26 mouse cellular contexts compared by ENCODE assay signal in genomic region chr10:53568531-53568930, GRCm38 (mm10). TPM values are rescaled to one million over a fixed set of nuclear protein-coding genes. Genes with fewer than 3 reads are reported as not detected.
DNase-seq lines count a peak whose midpoint lies in the region; ATAC-seq and TF ChIP-seq lines count a peak whose summit lies in the region.
"Had no signal": no experiment of that assay in that cellular context is flagged by ENCODE, and none has a peak within 500 bp of the region (broad histone marks: within the 10 kb centered on the region; RNA-seq: fewer than 3 reads in every experiment).

No protein-coding gene starts in this region.

- no peak overlapping the region for H3K27ac ChIP-seq in kidney, embryonic 16.5 days (ENCODE audit: low read length)
- no peak overlapping the region for H3K27ac ChIP-seq in lung, postnatal 0 days (ENCODE audit: low read length)
- no peak overlapping the region for H3K27ac ChIP-seq in intestine, embryonic 15.5 days
- H3K27ac ChIP-seq in stomach, postnatal 0 days (replicated peaks), result no peak overlapping the region
- H3K27ac ChIP-seq: embryonic facial prominence, embryonic 15.5 days; forebrain, embryonic 15.5 days; heart, adult 2 months; heart, embryonic 13.5 days; hindbrain, embryonic 12.5 days; left cerebral cortex, adult 2 months; limb, embryonic 15.5 days; midbrain, embryonic 15.5 days; neural tube, embryonic 13.5 days had no signal

- no peak for TF ChIP-seq EP300 in lung, postnatal 0 days (IDR thresholded peaks at IDR 0.05)
- TF ChIP-seq EP300 in stomach, postnatal 0 days (optimal IDR thresholded peaks at IDR 0.05), result no peak

- H3K9me3 ChIP-seq in kidney, embryonic 16.5 days (ENCODE audit: low read length), result no peaks in the 10 kb centered on the region
- no peaks in the 10 kb centered on the region for H3K9me3 ChIP-seq in lung, postnatal 0 days (ENCODE audit: low read length)
- H3K9me3 ChIP-seq in intestine, embryonic 15.5 days, result no peaks in the 10 kb centered on the region
- H3K9me3 ChIP-seq in stomach, postnatal 0 days (ENCODE audit: control insufficient read depth, low read length), result no peaks in the 10 kb centered on the region
- H3K9me3 ChIP-seq: embryonic facial prominence, embryonic 15.5 days; forebrain, embryonic 15.5 days; heart, embryonic 13.5 days; hindbrain, embryonic 12.5 days; limb, embryonic 15.5 days; midbrain, embryonic 15.5 days; neural tube, embryonic 13.5 days had no signal

- no peak overlapping the region for H3K4me3 ChIP-seq in kidney, embryonic 16.5 days (ENCODE audit: low read length)
- no peak overlapping the region for H3K4me3 ChIP-seq in lung, postnatal 0 days (ENCODE audit: low read depth, low read length)
- H3K4me3 ChIP-seq in intestine, embryonic 15.5 days (replicated peaks), result no peak overlapping the region
- H3K4me3 ChIP-seq in stomach, postnatal 0 days (ENCODE audit: low read depth, low read length), result no peak overlapping the region
- H3K4me3 ChIP-seq: embryonic facial prominence, embryonic 15.5 days; forebrain, embryonic 15.5 days; heart, adult 2 months; heart, embryonic 13.5 days; hindbrain, embryonic 12.5 days; left cerebral cortex, adult 2 months; limb, embryonic 15.5 days; midbrain, embryonic 15.5 days; myocyte; neural tube, embryonic 13.5 days had no signal

- DNase-seq in kidney, adult 9 months, result peak; percentile 20
- peak; percentile 10 for DNase-seq in lung, postnatal 0 days (ENCODE audit: low spot score)
- DNase-seq in lung, postnatal 14 days, result no peak
- DNase-seq in stomach, postnatal 0 days (ENCODE audit: low spot score), result no peak
- no peak for DNase-seq in gastrocnemius, adult 8-10 months (ENCODE audit: low spot score in 2 of 2)
- DNase-seq: adrenal gland, postnatal 10 days; cerebellum, adult 2 months; cerebellum, postnatal 36 days; embryo, embryonic 11 days; gastrocnemius, postnatal 25 days; heart, adult 2 months; left cerebral cortex, postnatal 4 days; right cerebral cortex, adult 18-20 months; right cerebral cortex, postnatal 4 days; thymus, postnatal 36 days had no signal

- H3K9ac ChIP-seq in kidney, embryonic 16.5 days (replicated peaks; ENCODE audit: low read length), result no peak overlapping the region
- no peak overlapping the region for H3K9ac ChIP-seq in lung, postnatal 0 days (replicated peaks; ENCODE audit: low read depth)
- no peak overlapping the region for H3K9ac ChIP-seq in intestine, embryonic 15.5 days
- no peak overlapping the region for H3K9ac ChIP-seq in stomach, postnatal 0 days (ENCODE audit: low read length)
- H3K9ac ChIP-seq: embryonic facial prominence, embryonic 15.5 days; forebrain, embryonic 15.5 days; heart, embryonic 13.5 days; hindbrain, embryonic 12.5 days; limb, embryonic 15.5 days; midbrain, embryonic 15.5 days; neural tube, embryonic 13.5 days had no signal

- H3K4me2 ChIP-seq in kidney, embryonic 16.5 days (replicated peaks; ENCODE audit: low read depth, low read length), result no peak overlapping the region
- no peak overlapping the region for H3K4me2 ChIP-seq in lung, postnatal 0 days (replicated peaks; ENCODE audit: low read depth, low read length)
- no peak overlapping the region for H3K4me2 ChIP-seq in intestine, embryonic 15.5 days (replicated peaks)
- no peak overlapping the region for H3K4me2 ChIP-seq in stomach, postnatal 0 days (replicated peaks; ENCODE audit: low read depth)
- H3K4me2 ChIP-seq: embryonic facial prominence, embryonic 15.5 days; forebrain, embryonic 15.5 days; heart, embryonic 13.5 days; hindbrain, embryonic 12.5 days; limb, embryonic 15.5 days; midbrain, embryonic 15.5 days; neural tube, embryonic 13.5 days had no signal

- H3K36me3 ChIP-seq in kidney, embryonic 16.5 days (ENCODE audit: insufficient read depth, low read length), result no peaks in the 10 kb centered on the region
- no peaks in the 10 kb centered on the region for H3K36me3 ChIP-seq in lung, postnatal 0 days (ENCODE audit: insufficient read depth, low read length)
- H3K36me3 ChIP-seq in intestine, embryonic 15.5 days, result no peaks in the 10 kb centered on the region
- no peaks in the 10 kb centered on the region for H3K36me3 ChIP-seq in stomach, postnatal 0 days (ENCODE audit: control insufficient read depth, insufficient read depth, low read length)
- H3K36me3 ChIP-seq: embryonic facial prominence, embryonic 15.5 days; forebrain, embryonic 15.5 days; hindbrain, embryonic 12.5 days; midbrain, embryonic 15.5 days; neural tube, embryonic 13.5 days had no signal

- ATAC-seq in kidney, embryonic 16.5 days (ENCODE audit: low FRiP score, low TSS enrichment), result no peak
- no peak for ATAC-seq in lung, postnatal 0 days
- ATAC-seq in intestine, embryonic 15.5 days, result peak; percentile 85
- peak; percentile 53; the same call in 1 of the 2 replicates for ATAC-seq in stomach, postnatal 0 days (ENCODE audit: low FRiP score, low TSS enrichment)
- ATAC-seq: forebrain, embryonic 15.5 days; midbrain, embryonic 15.5 days had no signal

- H3K27me3 ChIP-seq in kidney, embryonic 16.5 days (ENCODE audit: insufficient read depth, low read length), result no peaks in the 10 kb centered on the region
- no peaks in the 10 kb centered on the region for H3K27me3 ChIP-seq in lung, postnatal 0 days (replicated peaks; ENCODE audit: insufficient read depth, low read length)
- no peaks in the 10 kb centered on the region for H3K27me3 ChIP-seq in intestine, embryonic 15.5 days (replicated peaks)
- no peaks in the 10 kb centered on the region for H3K27me3 ChIP-seq in stomach, postnatal 0 days (ENCODE audit: control insufficient read depth, insufficient read depth, low read length)
- H3K27me3 ChIP-seq: embryonic facial prominence, embryonic 15.5 days; forebrain, embryonic 15.5 days; heart, embryonic 13.5 days; hindbrain, embryonic 12.5 days; limb, embryonic 15.5 days; midbrain, embryonic 15.5 days; neural tube, embryonic 13.5 days had no signal

- TF ChIP-seq CTCF in lung, postnatal 0 days (IDR thresholded peaks at IDR 0.05), result no peak
- no peak for TF ChIP-seq CTCF in stomach, postnatal 0 days (IDR thresholded peaks at IDR 0.05; ENCODE audit: low read depth)

- no peaks in the 10 kb centered on the region for H3K4me1 ChIP-seq in kidney, embryonic 16.5 days (ENCODE audit: insufficient read depth, low read length)
- no peaks in the 10 kb centered on the region for H3K4me1 ChIP-seq in lung, postnatal 0 days (ENCODE audit: insufficient read depth, low read depth, low read length)
- H3K4me1 ChIP-seq in intestine, embryonic 15.5 days (replicated peaks), result no peaks in the 10 kb centered on the region
- no peaks in the 10 kb centered on the region for H3K4me1 ChIP-seq in stomach, postnatal 0 days (replicated peaks; ENCODE audit: control insufficient read depth, insufficient read depth)
- H3K4me1 ChIP-seq: embryonic facial prominence, embryonic 15.5 days; forebrain, embryonic 15.5 days; hindbrain, embryonic 12.5 days; limb, embryonic 15.5 days; midbrain, embryonic 15.5 days; neural tube, embryonic 13.5 days had no signal

RNA-seq across cellular contexts. Expression of gene Asf1a, which starts 28.0 kb away (rescaled TPM):
- polyA plus RNA-seq in kidney, embryonic 16.5 days (2015; fragmentation: Nextera tagmentation; extraction: Ambion mirVana), result 98.9 and 102 TPM in 2 replicates
- 65.9 and 75.2 TPM in 2 replicates for polyA plus RNA-seq in lung, postnatal 0 days (2015; fragmentation: Nextera tagmentation; extraction: Ambion mirVana)
- 79.3 and 97.2 TPM in 2 replicates for polyA plus RNA-seq in intestine, embryonic 15.5 days (2015; fragmentation: Nextera tagmentation; extraction: Ambion mirVana)
- 69.2 and 70.3 TPM in 2 replicates for polyA plus RNA-seq in stomach, postnatal 0 days (2015; fragmentation: Nextera tagmentation; extraction: Ambion mirVana)
- 10 to 100 TPM; 20.6 to 25.1 (median 24.6) TPM for total RNA-seq in gastrocnemius, adult 8-10 months (2022)

Comparison
In these comparisons a context has a peak if more than half of its experiments do, and no peak if none do; other contexts are left out.
1. DNase-seq: peak in kidney, adult 9 months (single experiment) and lung, postnatal 0 days (single experiment); none in lung, postnatal 14 days (single experiment), stomach, postnatal 0 days (single experiment) and gastrocnemius, adult 8-10 months (0 of 2).
2. ATAC-seq: peak in intestine, embryonic 15.5 days (single experiment) and stomach, postnatal 0 days (single experiment); none in kidney, embryonic 16.5 days (single experiment) and lung, postnatal 0 days (single experiment).